ENCODE assay signal across 11 mouse cellular contexts in genomic region chr6:32261339-32261738, GRCm38 (mm10).
DNase-seq lines count a peak whose midpoint lies in the region; ATAC-seq and TF ChIP-seq lines count a peak whose summit lies in the region.
"Had no signal": no experiment of that assay in that cellular context is flagged by ENCODE, and none has a peak within 500 bp of the region (broad histone marks: within the 10 kb centered on the region; RNA-seq: fewer than 3 reads in every experiment).

No protein-coding gene starts in this region.

- TF ChIP-seq CTCF in kidney, adult 2 months (conservative IDR thresholded peaks at IDR 0.05; ENCODE audit: insufficient read depth, insufficient read length, low read depth, low read length) = no peak

- DNase-seq in ES-E14 (ENCODE audit: low read depth, low spot score) = peak; percentile 9
- peak; percentile 70 for DNase-seq in brain, adult 2 months (ENCODE audit: low read depth, low spot score)
- peak; percentile 20 for DNase-seq in hindbrain, embryonic 11.5 days (ENCODE audit: low spot score)
- peak; percentile 15 for DNase-seq in mesoderm, embryonic 11.5 days (ENCODE audit: low read depth, low spot score)
- no peak for DNase-seq in urinary bladder, adult 2 months (ENCODE audit: low spot score)
- no peak for DNase-seq in kidney, adult 2 months
- no peak for DNase-seq in adrenal gland, adult 2 months

- in situ Hi-C loops in ES-E14 (cut with MboI; ENCODE audit: low sequenced_read_pairs in 2 of 2, unreplicated experiment in 2 of 2) = no loop called here

- no peak overlapping the region for H3K4me2 ChIP-seq in hindbrain, embryonic 11.5 days (replicated peaks; ENCODE audit: low read depth, low read length)

- no peak overlapping the region for H3K9ac ChIP-seq in ES-E14 (ENCODE audit: insufficient read depth, low read depth, low read length, poor library complexity, severe bottlenecking)
- no peak overlapping the region for H3K9ac ChIP-seq in hindbrain, embryonic 11.5 days (ENCODE audit: low read depth, low read length)

- H3K4me1 ChIP-seq in ES-E14 (ENCODE audit: control insufficient read depth in 2 of 2, insufficient read depth in 2 of 2, low read length in 2 of 2, poor library complexity in 1 of 2) = 0 out of 4 replicates have a peak, but pooled peaks cover 0 to 2% of the 10 kb centered on the region in 2 experiments
- 0 out of 2 replicates have a peak, but pooled peaks cover 2% of the 10 kb centered on the region for H3K4me1 ChIP-seq in hindbrain, embryonic 11.5 days (replicated peaks; ENCODE audit: control insufficient read depth, insufficient read depth, low read length)
- no peaks in the 10 kb centered on the region for H3K4me1 ChIP-seq in kidney, adult 2 months (ENCODE audit: control insufficient read depth, insufficient read depth, low read length)

- ATAC-seq in hindbrain, embryonic 11.5 days (ENCODE audit: low FRiP score) = peak; percentile 43; the same call in 1 of the 2 replicates
- no peak for ATAC-seq in erythroid progenitor cell, adult 5-6 weeks (replicated peaks; ENCODE audit: low FRiP score, poor library complexity, severe bottlenecking)
- ATAC-seq: intestine, embryonic 16.5 days had no signal

- no peak overlapping the region for H3K4me3 ChIP-seq in ES-E14 (ENCODE audit: insufficient read depth in 1 of 2, low read depth in 1 of 2, low read length in 2 of 2, poor library complexity in 1 of 2, severe bottlenecking in 1 of 2)
- H3K4me3 ChIP-seq in hindbrain, embryonic 11.5 days (ENCODE audit: low read depth, low read length) = no peak overlapping the region
- H3K4me3 ChIP-seq in kidney, adult 2 months (ENCODE audit: insufficient read depth, low read depth, low read length) = no peak overlapping the region
- H3K4me3 ChIP-seq: erythroblast, embryonic 14.5 days; megakaryocyte, embryonic 14.5 days had no signal

- no peaks in the 10 kb centered on the region for H3K9me3 ChIP-seq in ES-E14 (ENCODE audit: control insufficient read depth, insufficient read depth, low read depth, low read length)
- H3K9me3 ChIP-seq in hindbrain, embryonic 11.5 days (ENCODE audit: control insufficient read depth, low read length) = no peaks in the 10 kb centered on the region
- H3K9me3 ChIP-seq: megakaryocyte, embryonic 14.5 days had no signal

- TF ChIP-seq POLR2A in kidney, adult 2 months (IDR thresholded peaks at IDR 0.05; ENCODE audit: low read depth, low read length) = no peak

- H3K27me3 ChIP-seq in hindbrain, embryonic 11.5 days (ENCODE audit: control insufficient read depth, insufficient read depth, low read length) = no peaks in the 10 kb centered on the region
- H3K27me3 ChIP-seq in kidney, adult 2 months (replicated peaks; ENCODE audit: control insufficient read depth, insufficient read depth, low read length) = no peaks in the 10 kb centered on the region

- H3K36me3 ChIP-seq in ES-E14 (ENCODE audit: control insufficient read depth, insufficient read depth, low read length, poor library complexity, severe bottlenecking) = no peaks in the 10 kb centered on the region
- H3K36me3 ChIP-seq in hindbrain, embryonic 11.5 days (ENCODE audit: control insufficient read depth, insufficient read depth, low read length) = no peaks in the 10 kb centered on the region
- H3K36me3 ChIP-seq in kidney, adult 2 months (ENCODE audit: control insufficient read depth, insufficient read depth, low read length) = no peaks in the 10 kb centered on the region

- no peak overlapping the region for H3K27ac ChIP-seq in ES-E14 (ENCODE audit: insufficient read depth, low read depth, low read length, poor library complexity, severe bottlenecking)
- H3K27ac ChIP-seq in hindbrain, embryonic 11.5 days (ENCODE audit: low read depth, low read length) = no peak overlapping the region
- no peak overlapping the region for H3K27ac ChIP-seq in kidney, adult 2 months (ENCODE audit: insufficient read depth, low read depth, low read length)

- WGBS in hindbrain, embryonic 11.5 days = 22% methylated on average over 3 of the region's 3 CpGs
- WGBS in kidney, adult 2 months = 63% methylated on average over 3 of the region's 3 CpGs

TF ChIP-seq in ES-E14, 5 proteins besides CTCF, POLR2A, EP300 and RAD21:
- TF ChIP-seq HCFC1 (IDR thresholded peaks at IDR 0.05; ENCODE audit: borderline replicate concordance, insufficient read depth, low read length) (no peak), ZNF384 (IDR thresholded peaks at IDR 0.05; ENCODE audit: low read depth, low read length) (no peak), MAFK (IDR thresholded peaks at IDR 0.05; ENCODE audit: insufficient read depth, low read depth, low read length) (no peak), CHD2 (IDR thresholded peaks at IDR 0.05; ENCODE audit: low read depth, low read length) (no peak), ZC3H11A (IDR thresholded peaks at IDR 0.05; ENCODE audit: borderline replicate concordance, low read depth, low read length) (no peak)

Comparison
In these comparisons a context has a peak if more than half of its experiments do, and no peak if none do; other contexts are left out.
1. DNase-seq: peak in ES-E14 (single experiment), brain, adult 2 months (single experiment), hindbrain, embryonic 11.5 days (single experiment) and mesoderm, embryonic 11.5 days (single experiment); none in urinary bladder, adult 2 months (single experiment), kidney, adult 2 months (single experiment) and adrenal gland, adult 2 months (single experiment).